Mouse (Mus musculus) mouse trophoblast stem cell (cell line): ENCODE measurements at regions not wholly inside any gene's neighbourhood (a gene's known extent, or its start where the extent isn't known, plus 50 kb on each side); places are given as distances from the start of the nearest gene placed in this dataset.

Experiments used
- in situ Hi-C, 2 experiments: fragments of 300-500 bp; cut with MseI, MboI; formaldehyde crosslinking; loops; 2 replicates in 1 of 2; 3 replicates in 1 of 2; pipeline ENCODE4 v1.15.1; 2025

- in situ Hi-C loops = no loop called here
These were observed 180.4 kb upstream of the Steap4 start for GRCm38 (mm10) chr5:7779827-7780226.

- in situ Hi-C loops = no loop called here
These were observed 178.0 kb upstream of the Steap4 start for GRCm38 (mm10) chr5:7782235-7782634.

DNA sequence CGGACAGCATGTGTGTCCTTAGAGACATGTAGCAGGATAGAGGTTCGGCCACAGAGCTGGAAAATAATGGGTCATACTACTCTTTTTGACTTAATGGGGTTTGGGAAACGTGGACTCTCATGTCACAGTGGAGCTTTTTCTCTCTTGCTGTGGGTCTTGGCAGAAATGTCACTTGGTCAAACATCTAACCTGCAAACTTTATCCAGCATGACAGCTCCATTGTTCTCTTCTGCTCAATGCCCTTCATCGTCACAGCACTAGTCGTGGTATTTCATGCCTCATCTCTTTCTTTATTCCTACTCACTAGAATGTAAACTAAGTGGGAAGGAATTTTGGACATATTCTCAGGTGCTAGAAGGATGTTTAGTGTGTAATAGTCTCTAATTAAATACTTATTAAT lies 171.9 kb upstream of the Steap4 start:
- in situ Hi-C loops = no loop called here

GRCm38 (mm10) chr5:7789126-7789525 lies 171.1 kb upstream of the Steap4 start:
- in situ Hi-C loops = no loop called here

DNA sequence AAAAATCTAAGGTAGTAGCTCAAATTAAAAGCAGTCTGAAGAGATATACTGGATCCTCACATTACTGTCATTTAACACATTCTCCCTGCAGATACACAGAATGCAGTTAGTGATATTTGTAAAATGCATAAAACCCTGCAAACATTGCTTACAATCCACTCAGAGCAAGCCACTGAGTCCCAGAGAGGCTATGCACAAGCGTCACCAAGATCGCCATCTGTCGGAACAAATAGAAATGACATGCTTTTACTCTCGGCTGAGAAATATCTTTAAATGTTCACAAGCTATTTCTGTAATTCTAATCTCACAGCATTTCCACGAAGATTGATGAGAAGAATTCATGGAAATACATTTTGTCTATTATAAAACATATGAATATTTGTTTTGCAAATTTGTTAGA lies 139.7 kb upstream of the Steap4 start:
- in situ Hi-C loops = no loop called here

GRCm38 (mm10) chr5:7821700-7822099 lies 138.6 kb upstream of the Steap4 start:
- in situ Hi-C loops = no loop called here

DNA sequence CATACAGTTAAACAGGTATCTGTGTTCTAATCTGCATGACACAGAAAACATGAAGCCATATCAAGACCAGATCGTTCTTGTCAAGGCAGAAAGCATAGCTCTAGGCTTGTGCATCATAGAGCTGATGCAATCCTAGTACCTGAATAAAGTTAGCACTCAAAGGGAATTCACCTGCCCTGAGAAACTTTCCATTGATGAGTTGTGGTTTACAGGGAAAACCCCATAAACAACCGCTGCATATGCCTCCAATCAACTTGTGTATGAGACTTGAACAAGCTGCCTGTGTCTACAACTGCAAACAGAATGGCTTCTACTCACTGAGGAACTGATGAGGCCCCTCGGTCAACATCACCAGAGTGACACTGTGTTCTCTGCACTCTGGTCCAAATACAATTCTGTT lies 130.6 kb upstream of the Steap4 start:
- in situ Hi-C loops = no loop called here

- in situ Hi-C loops = no loop called here
These were observed 126.4 kb upstream of the Steap4 start for GRCm38 (mm10) chr5:7833812-7834211.

GRCm38 (mm10) chr5:7863047-7863446 lies 97.2 kb upstream of the Steap4 start:
- in situ Hi-C loops = no loop called here

DNA sequence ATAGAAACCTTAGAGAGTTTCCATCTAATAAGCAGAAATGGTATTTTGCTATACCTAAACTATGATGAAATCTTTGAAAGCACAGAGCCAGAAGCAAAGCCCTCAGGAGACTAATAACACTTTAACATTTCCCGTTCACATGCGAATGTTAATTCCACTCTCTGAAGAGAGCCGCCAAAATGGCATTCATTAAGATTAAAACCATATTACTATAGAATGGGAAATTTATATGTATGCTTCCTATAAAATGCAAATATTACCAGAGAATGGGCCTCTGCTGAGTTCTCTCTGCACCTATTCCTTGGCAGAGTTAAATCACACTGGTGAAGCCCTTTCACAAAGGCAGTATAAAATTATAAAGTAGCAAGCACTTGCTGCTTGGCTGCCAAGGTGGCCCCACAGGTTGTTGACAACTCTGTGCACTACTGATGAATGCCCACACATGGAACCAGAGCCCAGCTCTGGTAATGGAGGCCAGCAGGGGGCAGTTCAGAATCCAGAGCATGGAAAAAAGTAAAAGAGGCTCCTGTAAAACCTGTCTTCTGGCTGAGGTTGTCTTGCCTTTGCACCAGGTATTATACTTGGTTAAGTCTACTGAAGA lies 94.1 kb upstream of the Steap4 start:
- in situ Hi-C loops = no loop called here

GRCm38 (mm10) chr5:7899537-7899936 lies 60.7 kb upstream of the Steap4 start:
- in situ Hi-C loops = no loop called here
